ENCODE assay signal across 15 mouse cellular contexts in the genomic region with DNA sequence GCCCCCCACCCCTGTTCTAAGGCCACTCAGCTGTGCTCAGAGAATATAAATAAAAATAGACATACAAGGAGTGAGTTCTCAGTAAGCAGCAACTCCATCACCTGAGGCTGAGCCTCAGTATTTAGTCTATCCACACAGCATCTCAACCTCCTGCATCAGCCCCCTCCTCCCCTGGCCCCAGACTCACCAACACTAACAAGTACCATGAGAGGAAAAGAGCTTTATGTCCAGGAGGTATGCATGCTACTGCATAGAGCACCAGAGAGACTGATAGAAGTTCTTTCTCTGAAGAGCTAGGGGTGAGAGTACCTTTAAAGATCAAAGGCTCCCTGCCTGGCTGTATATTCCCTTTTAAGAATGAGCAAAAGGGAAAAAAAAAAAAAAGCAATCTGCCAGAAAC.
"Had no signal": no experiment of that assay in that cellular context is flagged by ENCODE, and none has a peak within 500 bp of the region (broad histone marks: within the 10 kb centered on the region; RNA-seq: fewer than 3 reads in every experiment).

No protein-coding gene starts in this region.

- H3K9ac ChIP-seq: limb, embryonic 12.5 days; liver, embryonic 13.5 days; liver, postnatal 0 days; lung, embryonic 15.5 days; neural tube, embryonic 12.5 days had no signal

- H3K27me3 ChIP-seq: limb, embryonic 12.5 days; liver, embryonic 13.5 days; lung, embryonic 15.5 days; megakaryocyte, embryonic 14.5 days; neural tube, embryonic 12.5 days had no signal

- H3K9me3 ChIP-seq: limb, embryonic 12.5 days; liver, embryonic 13.5 days; lung, embryonic 15.5 days; neural tube, embryonic 12.5 days had no signal

- DNase-seq: kidney, adult 8-10 months; kidney, postnatal 25 days; liver, embryonic 13.5 days; liver, postnatal 0 days; lung, postnatal 14 days; thymus, postnatal 4 days had no signal

- ATAC-seq: intestine, embryonic 16.5 days; liver, postnatal 0 days had no signal

- H3K4me3 ChIP-seq: left cerebral cortex, adult 2 months; limb, embryonic 12.5 days; liver, embryonic 13.5 days; lung, embryonic 15.5 days; megakaryocyte, embryonic 14.5 days; myocyte; neural tube, embryonic 12.5 days had no signal

- H3K27ac ChIP-seq: left cerebral cortex, adult 2 months; limb, embryonic 12.5 days; liver, embryonic 13.5 days; lung, embryonic 15.5 days; macrophage; neural tube, embryonic 12.5 days; stomach, postnatal 0 days had no signal

- H3K36me3 ChIP-seq: limb, embryonic 12.5 days; liver, embryonic 13.5 days; lung, embryonic 15.5 days; neural tube, embryonic 12.5 days had no signal

- H3K4me1 ChIP-seq: liver, embryonic 13.5 days; megakaryocyte, embryonic 14.5 days had no signal

- H3K4me2 ChIP-seq: limb, embryonic 12.5 days; liver, embryonic 13.5 days; lung, embryonic 15.5 days; neural tube, embryonic 12.5 days had no signal
